Mouse (Mus musculus) hindbrain, embryonic 15.5 days (tissue): ENCODE results near the gene Vwf. TPM values are rescaled to one million over a fixed set of nuclear protein-coding genes. Genes with fewer than 3 reads are reported as not detected.

ENCODE experiments used
- ATAC-seq: fragments of 200-750 bp; cut with Nextera tagmentation; 2 replicates; pipeline ENCODE4 v1.8.0; 2017; ENCODE audit warnings: low read depth, moderate number of reproducible peaks, moderate TSS enrichment; ENCODE audit not compliant: low FRiP score
- H3K27ac ChIP-seq: fragments of 300-500 bp; sonication (generic); replicated peaks from 2 replicates; pipeline ENCODE4 v1.5.1; 2015; ENCODE audit warnings: mild to moderate bottlenecking, inconsistent platforms
- H3K27me3 ChIP-seq: fragments of 300-500 bp; sonication (generic); 2 replicates; pipeline ENCODE4 v1.6.1; 2015; ENCODE audit warnings: control low read depth, inconsistent platforms
- H3K36me3 ChIP-seq: fragments of 300-500 bp; sonication (generic); 2 replicates; pipeline ENCODE4 v1.6.1; 2015; ENCODE audit warnings: control low read depth, inconsistent platforms
- H3K4me1 ChIP-seq: fragments of 300-500 bp; sonication (generic); replicated peaks from 2 replicates; pipeline ENCODE4 v1.6.1; 2015; ENCODE audit warnings: control low read depth, inconsistent platforms
- H3K4me2 ChIP-seq: fragments of 300-500 bp; sonication (generic); 2 replicates; pipeline ENCODE4 v1.6.1; 2015; ENCODE audit warnings: moderate library complexity, mild to moderate bottlenecking, inconsistent platforms
- H3K4me3 ChIP-seq: fragments of 300-500 bp; sonication (generic); 2 replicates; pipeline ENCODE4 v1.5.1; 2015; ENCODE audit warnings: mild to moderate bottlenecking, inconsistent platforms
- H3K9ac ChIP-seq: fragments of 300-500 bp; sonication (generic); 2 replicates; pipeline ENCODE4 v1.6.1; 2015; ENCODE audit warnings: inconsistent platforms
- H3K9me3 ChIP-seq: fragments of 300-500 bp; sonication (generic); 2 replicates; pipeline ENCODE4 v1.6.1; 2016; ENCODE audit warnings: control low read depth, inconsistent platforms
- WGBS: fragments of 180-500 bp; shearing (Covaris S2); methylation state at CpG from one replicate; pipeline ENCODE4 v1.1.7; 2015; 5-methylcytosine and 5-hydroxymethylcytosine counted together
- polyA plus RNA-seq: library from polyadenylated mRNA; unstranded; fragments of >200 nt; fragmentation: Nextera tagmentation; extraction: Ambion mirVana; gene quantifications from 2 replicates; pipeline ENCODE4 v1.2.1, GENCODE M21; 2015

The Vwf gene
- polyA plus RNA-seq, 1 experiment from 2014 or later = 10.8 TPM

DNA sequence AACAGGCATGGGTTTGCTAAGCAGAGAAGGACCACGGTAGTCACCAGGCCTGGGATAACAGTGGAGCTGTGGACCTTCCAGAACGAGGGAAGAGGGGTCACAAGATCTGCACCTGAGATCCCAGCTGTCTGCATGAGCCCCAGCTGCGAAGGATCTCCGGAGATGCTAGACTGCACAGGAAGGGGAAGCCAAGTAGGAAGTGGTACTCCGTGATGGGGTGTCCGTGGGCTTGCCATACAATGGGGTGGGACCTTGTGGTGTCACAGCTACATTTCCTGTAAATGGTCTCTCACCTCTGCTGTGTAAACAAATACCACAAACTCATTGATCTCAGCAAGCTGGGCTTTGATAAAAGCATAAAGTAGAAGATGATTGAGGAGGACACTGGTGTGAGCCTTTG, 22.5 kb upstream of the Vwf start:
- no peaks in the 10 kb centered on the region for H3K4me1 ChIP-seq
- H3K27me3 ChIP-seq = no peaks in the 10 kb centered on the region
- H3K36me3 ChIP-seq = no peaks in the 10 kb centered on the region
- H3K4me3 ChIP-seq = no peak overlapping the region
- H3K4me2 ChIP-seq = no peak overlapping the region
- H3K9ac ChIP-seq = no peak overlapping the region
- no peaks in the 10 kb centered on the region for H3K9me3 ChIP-seq
- 85% methylated on average over 6 of the region's 6 CpGs for WGBS
- ATAC-seq = no peak
- H3K27ac ChIP-seq = no peak overlapping the region

DNA sequence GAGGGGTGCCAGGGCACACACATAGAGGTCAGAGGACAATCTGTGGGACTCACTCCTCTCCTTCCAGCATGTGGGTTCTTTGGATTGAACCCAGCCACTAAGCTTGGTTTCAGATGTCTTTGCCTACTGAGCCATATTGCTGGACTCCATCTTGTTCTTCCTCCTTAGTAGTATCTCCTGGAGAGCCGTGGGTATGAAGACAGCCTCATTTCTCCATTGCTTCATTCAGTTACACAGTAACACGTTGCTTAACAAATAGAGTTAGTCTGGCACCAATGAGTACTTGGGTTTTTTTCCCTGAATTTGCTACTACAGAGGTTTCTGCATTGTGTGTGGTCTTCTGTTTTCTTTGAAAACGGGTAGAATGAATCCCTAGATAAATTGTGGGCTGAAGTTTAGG, 20.5 kb upstream of the Vwf start:
- Histone ChIP-seq H3K4me3 (no peak overlapping the region), H3K9ac (no peak overlapping the region), H3K4me2 (no peak overlapping the region), H3K4me1 (no peaks in the 10 kb centered on the region), H3K27me3 (no peaks in the 10 kb centered on the region), H3K9me3 (no peaks in the 10 kb centered on the region), H3K36me3 (no peaks in the 10 kb centered on the region), H3K27ac (no peak overlapping the region)
- no peak for ATAC-seq
- 68% methylated on average over 3 of the region's 3 CpGs for WGBS

DNA sequence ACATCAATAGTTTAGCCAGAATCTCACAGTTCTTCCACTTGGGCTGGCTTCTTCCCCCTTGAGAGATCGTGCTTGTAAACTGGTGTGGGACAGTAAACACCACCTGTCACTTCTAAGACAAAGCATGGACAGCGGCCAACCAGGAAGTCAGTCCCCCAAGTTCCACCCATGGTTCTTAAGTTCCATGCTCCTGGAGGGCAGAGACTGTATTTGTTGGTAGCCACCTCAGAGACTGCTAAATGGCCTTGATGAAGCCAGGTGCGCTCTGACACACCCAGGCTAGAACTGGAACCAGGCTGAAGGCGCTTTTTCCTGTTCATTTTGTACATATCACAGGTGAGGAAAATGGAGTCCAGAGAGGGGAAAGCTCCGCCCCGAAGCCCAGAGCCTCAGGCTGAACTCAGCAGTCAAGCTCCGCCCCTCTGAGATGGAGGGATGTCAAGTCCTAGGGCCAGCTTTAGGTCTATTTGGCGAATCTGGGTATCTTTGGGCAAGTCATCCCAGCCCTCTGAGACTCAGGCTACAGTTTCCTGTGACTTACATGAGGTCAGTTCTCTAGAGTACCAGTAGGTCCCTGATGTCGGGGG, 17.9 kb upstream of the Vwf start:
- H3K4me2 ChIP-seq = no peak overlapping the region
- H3K9ac ChIP-seq = no peak overlapping the region
- H3K27ac ChIP-seq = no peak overlapping the region
- no peaks in the 10 kb centered on the region for H3K27me3 ChIP-seq
- WGBS = 85% methylated on average over 9 of the region's 9 CpGs
- no peak for ATAC-seq
- H3K9me3 ChIP-seq = no peaks in the 10 kb centered on the region
- H3K4me3 ChIP-seq = no peak overlapping the region
- H3K36me3 ChIP-seq = no peaks in the 10 kb centered on the region
- no peaks in the 10 kb centered on the region for H3K4me1 ChIP-seq

DNA sequence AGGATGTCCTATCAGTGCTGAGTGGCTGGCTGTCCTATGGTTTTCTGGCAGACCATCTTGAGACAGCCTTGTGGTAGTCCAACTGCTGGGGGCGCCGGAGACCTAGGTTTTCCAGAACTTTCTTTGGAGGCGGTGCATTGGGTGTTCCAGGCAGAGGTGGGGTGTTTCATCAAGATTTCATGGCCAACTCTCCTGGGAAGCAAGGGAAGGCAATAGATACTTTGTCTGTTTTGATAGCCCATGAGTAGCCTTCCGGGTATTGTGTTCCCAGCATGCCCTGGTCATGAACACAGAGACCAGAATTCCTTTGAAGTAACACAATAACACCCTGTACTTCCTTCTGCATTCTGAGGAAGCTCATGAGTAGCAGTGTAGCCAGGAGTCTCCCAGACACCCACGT, 17.1 kb upstream of the Vwf start:
- WGBS = 94% methylated on average over 5 of the region's 5 CpGs
- no peaks in the 10 kb centered on the region for H3K4me1 ChIP-seq
- H3K4me2 ChIP-seq = no peak overlapping the region
- ATAC-seq = no peak
- no peak overlapping the region for H3K9ac ChIP-seq
- H3K27me3 ChIP-seq = no peaks in the 10 kb centered on the region
- no peak overlapping the region for H3K27ac ChIP-seq
- H3K9me3 ChIP-seq = no peaks in the 10 kb centered on the region
- no peak overlapping the region for H3K4me3 ChIP-seq
- no peaks in the 10 kb centered on the region for H3K36me3 ChIP-seq

DNA sequence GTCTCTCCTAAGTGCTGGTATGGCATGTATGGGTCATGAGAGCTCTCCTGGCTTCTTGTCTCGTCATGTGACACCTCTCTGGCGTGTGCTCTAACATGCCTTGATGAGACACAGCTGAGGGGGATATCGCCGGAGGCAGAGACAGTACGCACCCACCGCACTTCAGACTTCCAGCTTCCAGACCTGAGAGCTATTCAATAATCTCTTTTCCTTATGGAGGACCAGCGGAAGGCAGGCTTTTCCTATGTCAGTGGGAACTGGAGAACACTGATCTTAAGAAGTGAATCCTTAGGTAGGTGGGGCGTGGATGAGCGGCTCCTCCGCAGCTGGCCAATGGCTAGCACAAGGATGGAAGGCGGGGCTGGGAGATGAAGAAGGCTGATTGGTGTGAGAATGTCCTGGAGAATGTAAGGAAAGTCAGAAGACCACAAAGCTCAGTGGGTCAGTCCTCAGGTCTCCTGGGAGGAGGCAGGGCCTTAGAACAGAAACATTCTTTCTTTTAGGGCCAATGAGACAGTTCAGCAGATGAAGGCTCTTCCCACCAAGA, 13.4 kb upstream of the Vwf start:
- Histone ChIP-seq H3K36me3 (no peaks in the 10 kb centered on the region), H3K4me1 (no peaks in the 10 kb centered on the region), H3K4me3 (no peak overlapping the region), H3K9ac (no peak overlapping the region), H3K4me2 (no peak overlapping the region), H3K9me3 (no peaks in the 10 kb centered on the region), H3K27me3 (no peaks in the 10 kb centered on the region), H3K27ac (no peak overlapping the region)
- ATAC-seq = no peak
- WGBS = 88% methylated on average over 11 of the region's 11 CpGs

DNA sequence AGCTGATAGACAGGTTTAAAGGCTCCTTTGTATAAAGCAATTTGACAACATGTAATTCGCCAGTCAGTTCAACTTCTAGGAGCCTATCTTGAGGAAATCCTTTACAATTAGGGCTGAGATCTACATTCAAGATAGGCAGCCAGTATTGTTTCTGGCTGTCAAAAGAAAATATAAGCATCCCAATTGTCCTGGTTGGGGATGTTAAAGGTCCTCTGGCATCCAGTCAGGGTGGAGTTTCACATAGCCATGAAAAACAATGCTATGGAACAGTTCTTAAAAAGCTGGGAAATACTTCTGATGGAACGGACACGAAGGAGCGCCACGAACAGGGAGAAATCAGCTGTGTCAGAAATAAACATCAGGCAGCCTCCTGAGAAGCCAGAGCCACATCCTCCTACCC, 11.6 kb upstream of the Vwf start:
- Histone ChIP-seq H3K9ac (no peak overlapping the region), H3K9me3 (no peaks in the 10 kb centered on the region), H3K4me2 (no peak overlapping the region), H3K4me3 (no peak overlapping the region), H3K4me1 (no peaks in the 10 kb centered on the region), H3K36me3 (no peaks in the 10 kb centered on the region), H3K27ac (no peak overlapping the region), H3K27me3 (no peaks in the 10 kb centered on the region)
- ATAC-seq = no peak
- WGBS = 75% methylated on average over 5 of the region's 5 CpGs

DNA sequence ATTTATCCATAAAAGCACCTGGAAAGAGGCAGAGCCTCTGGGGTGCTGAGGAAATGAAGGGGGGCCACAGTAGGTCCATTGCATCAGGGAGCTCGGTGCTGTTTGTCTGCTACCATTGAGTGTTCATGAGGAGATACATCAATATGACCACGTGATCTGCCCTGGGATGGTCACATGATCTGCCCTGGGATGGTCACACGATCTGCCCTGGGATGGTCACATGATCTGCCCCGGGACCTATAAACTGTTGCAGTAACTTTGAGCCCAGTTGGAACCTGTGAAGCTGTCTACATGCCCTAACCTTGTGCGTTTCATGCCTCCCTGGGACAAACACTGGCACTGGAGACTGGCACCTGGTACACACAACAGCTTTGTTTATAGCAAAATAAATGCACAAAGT, 8.1 kb upstream of the Vwf start:
- Histone ChIP-seq H3K9me3 (no peaks in the 10 kb centered on the region), H3K36me3 (no peaks in the 10 kb centered on the region), H3K4me2 (no peak overlapping the region), H3K27me3 (no peaks in the 10 kb centered on the region), H3K4me3 (no peak overlapping the region), H3K27ac (no peak overlapping the region), H3K9ac (no peak overlapping the region), H3K4me1 (no peaks in the 10 kb centered on the region)
- no peak for ATAC-seq
- 84% methylated on average over 5 of the region's 5 CpGs for WGBS

DNA sequence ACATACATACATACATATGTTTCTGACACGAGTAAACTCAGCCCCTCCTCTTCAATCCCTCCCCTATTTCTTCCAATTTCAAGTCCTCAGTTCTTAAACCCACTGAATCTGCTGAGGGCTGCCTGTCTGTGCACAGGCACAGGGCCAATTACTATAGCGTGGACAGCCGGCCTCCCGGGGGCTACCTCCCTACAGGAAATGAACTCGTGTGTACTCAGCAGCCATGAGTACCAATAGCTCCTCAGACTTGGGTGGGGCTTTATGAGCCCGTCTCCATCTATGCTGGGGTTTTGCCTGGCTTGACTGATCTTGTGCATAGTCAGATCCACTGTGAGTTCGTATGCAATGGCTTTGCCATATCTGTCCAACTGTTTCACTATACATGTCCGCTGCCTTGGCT, 7.2 kb upstream of the Vwf start:
- no peak for ATAC-seq
- Histone ChIP-seq H3K4me1 (no peaks in the 10 kb centered on the region), H3K4me2 (no peak overlapping the region), H3K9me3 (no peaks in the 10 kb centered on the region), H3K27me3 (no peaks in the 10 kb centered on the region), H3K4me3 (no peak overlapping the region), H3K27ac (no peak overlapping the region), H3K9ac (no peak overlapping the region), H3K36me3 (no peaks in the 10 kb centered on the region)
- 60% methylated on average over 8 of the region's 8 CpGs for WGBS

DNA sequence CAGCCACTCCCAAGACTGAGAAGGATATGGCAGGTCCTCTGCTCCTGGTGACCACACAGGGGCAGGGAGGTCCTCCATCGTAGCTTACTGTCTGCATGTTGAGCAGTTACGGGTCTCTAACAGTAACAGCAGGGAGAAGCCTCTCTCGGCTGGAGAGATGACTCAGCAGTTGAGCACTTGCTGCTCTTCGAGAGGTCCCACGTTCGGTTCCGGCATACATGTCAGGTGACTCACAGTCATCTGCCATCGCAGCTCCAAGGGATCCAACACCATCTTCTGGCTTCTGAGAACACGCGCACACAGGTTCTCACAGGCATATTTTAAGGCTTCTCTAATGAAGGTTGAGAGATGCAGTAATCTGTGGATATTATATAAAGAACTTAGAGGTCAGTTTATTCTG, 6.4 kb upstream of the Vwf start:
- no peak for ATAC-seq
- no peak overlapping the region for H3K27ac ChIP-seq
- WGBS = 91% methylated on average over 10 of the region's 10 CpGs

DNA sequence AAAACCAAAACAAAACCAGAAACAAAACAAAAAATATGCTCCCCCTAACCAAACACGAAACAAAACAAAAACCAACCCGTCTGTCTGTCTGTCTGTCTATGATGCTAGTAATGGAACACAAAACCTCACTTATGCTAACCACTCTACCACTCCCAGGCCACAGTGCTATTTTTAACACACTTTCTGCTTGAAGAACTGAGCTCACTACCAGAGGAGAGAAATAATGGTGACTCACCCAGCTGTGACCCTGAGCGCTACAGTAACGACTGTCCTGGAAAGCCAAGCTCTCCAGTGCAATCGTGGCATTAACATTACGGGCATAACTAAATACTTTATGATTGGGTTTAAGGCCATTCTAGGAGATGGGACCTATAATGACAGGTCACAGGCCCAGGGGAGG, 5.7 kb upstream of the Vwf start:
- H3K9me3 ChIP-seq = no peaks in the 10 kb centered on the region
- H3K9ac ChIP-seq = no peak overlapping the region
- H3K4me2 ChIP-seq = no peak overlapping the region
- no peaks in the 10 kb centered on the region for H3K36me3 ChIP-seq
- H3K4me1 ChIP-seq = no peaks in the 10 kb centered on the region
- H3K27me3 ChIP-seq = no peaks in the 10 kb centered on the region
- WGBS = 92% methylated on average over 6 of the region's 6 CpGs
- H3K4me3 ChIP-seq = no peak overlapping the region
- no peak overlapping the region for H3K27ac ChIP-seq
- ATAC-seq = no peak

More for the DNA sequence above, 6.4 kb upstream of the Vwf start:
- no peak overlapping the region for H3K4me3 ChIP-seq
- no peaks in the 10 kb centered on the region for H3K36me3 ChIP-seq
- no peak overlapping the region for H3K9ac ChIP-seq
- no peak overlapping the region for H3K4me2 ChIP-seq
- no peaks in the 10 kb centered on the region for H3K9me3 ChIP-seq
- no peaks in the 10 kb centered on the region for H3K4me1 ChIP-seq
- no peaks in the 10 kb centered on the region for H3K27me3 ChIP-seq

DNA sequence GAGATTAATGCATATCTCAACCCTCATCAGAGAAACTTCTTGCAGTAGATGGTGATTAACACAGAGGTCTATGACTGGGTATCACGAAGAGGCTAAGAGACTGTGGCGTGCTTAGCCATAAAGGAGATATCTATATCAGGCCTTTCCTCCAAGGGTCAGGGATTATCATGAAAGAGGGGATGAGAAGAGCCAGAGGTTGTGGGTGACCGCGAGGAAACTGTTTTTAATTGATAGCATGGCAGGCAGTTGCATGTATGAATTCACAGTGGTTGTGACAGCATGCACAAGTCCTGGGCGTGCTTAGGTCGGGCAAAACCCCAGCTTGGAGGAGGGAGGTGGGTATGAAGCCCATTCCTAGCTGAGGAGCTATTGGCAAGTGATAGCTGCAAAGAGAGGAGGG, 5.3 kb upstream of the Vwf start:
- no peaks in the 10 kb centered on the region for H3K27me3 ChIP-seq
- H3K4me1 ChIP-seq = no peaks in the 10 kb centered on the region
- 86% methylated on average over 6 of the region's 6 CpGs for WGBS
- no peak overlapping the region for H3K4me3 ChIP-seq
- H3K36me3 ChIP-seq = no peaks in the 10 kb centered on the region
- no peak overlapping the region for H3K27ac ChIP-seq
- H3K4me2 ChIP-seq = no peak overlapping the region
- no peak overlapping the region for H3K9ac ChIP-seq
- ATAC-seq = no peak
- no peaks in the 10 kb centered on the region for H3K9me3 ChIP-seq

DNA sequence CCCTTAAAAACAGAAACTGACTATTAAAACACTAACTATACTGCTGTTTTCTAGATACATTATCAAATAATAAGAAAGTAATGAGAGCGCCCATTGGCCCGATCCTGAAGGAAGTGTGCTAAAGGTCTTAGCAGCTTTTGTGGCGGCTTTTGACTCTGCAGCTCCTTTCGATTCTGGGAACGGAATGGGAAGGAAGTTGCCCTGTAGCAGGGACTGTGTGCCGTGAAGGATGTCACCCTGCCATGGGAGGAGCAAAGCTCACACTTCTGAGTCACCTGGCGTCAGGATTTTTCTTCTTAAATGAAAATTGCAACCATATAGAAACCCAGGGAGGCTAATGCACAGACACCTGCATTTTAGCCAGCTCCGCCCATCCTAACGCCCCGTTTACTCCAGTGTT, 1.8 kb downstream of the Vwf start:
- H3K27me3 ChIP-seq = no peaks in the 10 kb centered on the region
- no peaks in the 10 kb centered on the region for H3K4me1 ChIP-seq

DNA sequence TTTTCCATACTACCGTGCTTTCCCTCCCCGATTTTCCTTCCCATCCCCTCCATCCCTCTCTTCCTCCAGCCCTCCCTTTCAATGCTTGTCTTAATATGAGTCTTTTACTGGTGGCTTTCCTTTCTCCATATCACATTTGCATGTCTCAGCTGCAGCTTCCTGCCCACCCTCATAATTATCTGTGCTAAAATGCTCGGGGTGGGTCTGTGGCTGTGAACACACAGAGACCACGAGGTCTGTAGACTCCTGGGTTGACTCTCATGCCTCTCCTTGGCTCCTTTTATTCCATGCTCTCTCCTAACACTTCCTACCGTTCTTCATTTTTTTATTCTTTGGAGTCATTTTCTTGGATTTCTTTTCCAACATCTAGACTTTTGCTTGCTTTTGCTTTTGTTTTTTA, 3.6 kb downstream of the Vwf start:
- no peaks in the 10 kb centered on the region for H3K9me3 ChIP-seq
- ATAC-seq = no peak
- no peak overlapping the region for H3K9ac ChIP-seq

More for the DNA sequence above, 1.8 kb downstream of the Vwf start:
- 80% methylated on average over 10 of the region's 10 CpGs for WGBS
- Histone ChIP-seq H3K4me3 (no peak overlapping the region), H3K9ac (no peak overlapping the region), H3K27ac (no peak overlapping the region), H3K9me3 (no peaks in the 10 kb centered on the region), H3K4me2 (no peak overlapping the region), H3K36me3 (no peaks in the 10 kb centered on the region)
- no peak for ATAC-seq

More for the DNA sequence above, 3.6 kb downstream of the Vwf start:
- Histone ChIP-seq H3K4me3 (no peak overlapping the region), H3K4me2 (no peak overlapping the region), H3K36me3 (no peaks in the 10 kb centered on the region), H3K27ac (no peak overlapping the region), H3K27me3 (no peaks in the 10 kb centered on the region), H3K4me1 (no peaks in the 10 kb centered on the region)
- 83% methylated on average over 5 of the region's 5 CpGs for WGBS
